Mouse (Mus musculus): ENCODE data around the gene Cntnap2.
"Not testable (repeated sequence)": the region's sequence is repeated elsewhere in the genome, so short reads cannot be mapped to it uniquely, and the experiment has no call there.

Gene Cntnap2

GRCm38 (mm10) chr6:47183850-47184249, 2124.7 kb downstream of the Cntnap2 start:
- not testable (repeated sequence) for DNase-seq

- DNase-seq, result no peak
Measured at GRCm38 (mm10) chr6:47188193-47188592, 2129.0 kb downstream of the Cntnap2 start.

- DNase-seq, result not testable (repeated sequence)
Measured at GRCm38 (mm10) chr6:47188596-47188995, 2129.4 kb downstream of the Cntnap2 start.

- no peak for DNase-seq
Measured at GRCm38 (mm10) chr6:47190282-47190681, 2131.1 kb downstream of the Cntnap2 start.

GRCm38 (mm10) chr6:47191277-47191800, 2132.2 kb downstream of the Cntnap2 start:
- DNase-seq, result peak; percentile 19

- no peak for DNase-seq
Measured at GRCm38 (mm10) chr6:47191940-47192339, 2132.8 kb downstream of the Cntnap2 start.

GRCm38 (mm10) chr6:47192478-47192877, 2133.3 kb downstream of the Cntnap2 start:
- DNase-seq, result no peak

GRCm38 (mm10) chr6:47197570-47197969, 2138.4 kb downstream of the Cntnap2 start:
- DNase-seq, result no peak

GRCm38 (mm10) chr6:47200671-47201070, 2141.5 kb downstream of the Cntnap2 start:
- DNase-seq, result no peak

- DNase-seq, result no peak
Measured at GRCm38 (mm10) chr6:47208031-47208430, 2148.9 kb downstream of the Cntnap2 start.

- DNase-seq, result no peak
Measured at GRCm38 (mm10) chr6:47214731-47215130, 2155.6 kb downstream of the Cntnap2 start.

- DNase-seq, result not testable (repeated sequence)
Measured at GRCm38 (mm10) chr6:47223578-47223977, 2164.4 kb downstream of the Cntnap2 start.

GRCm38 (mm10) chr6:47225391-47225790, 2166.2 kb downstream of the Cntnap2 start:
- DNase-seq, result not testable (repeated sequence)

GRCm38 (mm10) chr6:47227601-47228000, 2168.4 kb downstream of the Cntnap2 start:
- no peak for DNase-seq

GRCm38 (mm10) chr6:47228676-47229317, 2169.6 kb downstream of the Cntnap2 start:
- DNase-seq, result no peak

GRCm38 (mm10) chr6:47231513-47231912, 2172.4 kb downstream of the Cntnap2 start:
- DNase-seq, result no peak

- no peak for DNase-seq
Measured at GRCm38 (mm10) chr6:47239376-47239921, 2180.3 kb downstream of the Cntnap2 start.

- no peak for DNase-seq
Measured at GRCm38 (mm10) chr6:47241379-47241778, 2182.2 kb downstream of the Cntnap2 start.

GRCm38 (mm10) chr6:47243863-47244606, 2184.9 kb downstream of the Cntnap2 start:
- DNase-seq, result no peak

GRCm38 (mm10) chr6:47244642-47245041, 2185.5 kb downstream of the Cntnap2 start:
- DNase-seq, result no peak

- no peak for DNase-seq
Measured at GRCm38 (mm10) chr6:47255270-47255669, 2196.1 kb downstream of the Cntnap2 start.

GRCm38 (mm10) chr6:47256227-47256887, 2197.2 kb downstream of the Cntnap2 start:
- DNase-seq, result no peak

- no peak for DNase-seq
Measured at GRCm38 (mm10) chr6:47256918-47257506, 2197.9 kb downstream of the Cntnap2 start.
